Mouse (Mus musculus): ENCODE measurements around the gene Timd4.

DNA sequence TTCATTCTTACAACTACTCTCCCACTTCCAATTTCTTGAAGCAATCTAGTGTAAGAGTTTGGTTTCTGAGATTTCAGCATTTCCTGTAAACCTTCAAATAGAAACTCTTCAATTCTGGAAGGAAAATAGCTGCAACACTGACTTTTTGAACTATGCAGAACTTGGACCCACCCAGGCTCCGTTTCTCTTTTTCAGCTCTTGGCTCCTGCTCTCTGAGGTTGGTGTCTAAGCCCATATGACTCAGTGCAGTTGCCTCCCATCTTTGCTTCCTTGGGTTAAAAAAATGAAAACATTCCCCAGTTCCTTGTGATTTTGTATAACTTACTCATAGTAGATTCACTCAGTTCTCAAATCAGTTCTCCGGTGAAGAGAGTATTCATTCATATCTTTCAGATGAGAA lies 6.2 kb upstream of the Timd4 start:
- TF ChIP-seq CTCF (IDR thresholded peaks at IDR 0.05; ENCODE audit: borderline replicate concordance, insufficient read depth, low read length) (no peak), POLR2A (IDR thresholded peaks at IDR 0.05; ENCODE audit: low read depth, low read length) (no peak)
